Mouse (Mus musculus): ENCODE data around the gene Gm10188.

Gene Gm10188

GRCm38 (mm10) chr1:132194624-132195023 is 34.9 kb downstream of the Gm10188 start:
- no peak for DNase-seq (ENCODE audit: low spot score in 2 of 2)

- DNase-seq (ENCODE audit: low spot score in 2 of 2), result no peak
Measured at GRCm38 (mm10) chr1:132193806-132194205, 35.8 kb downstream of the Gm10188 start.

GRCm38 (mm10) chr1:132191786-132192680 is 37.5 kb downstream of the Gm10188 start:
- no peak for DNase-seq (ENCODE audit: low spot score in 2 of 2)

- no peak for DNase-seq (ENCODE audit: low spot score in 2 of 2)
Measured at GRCm38 (mm10) chr1:132191093-132191785, 38.3 kb downstream of the Gm10188 start, which contains the start of the genes Lemd1 and AC124108.1. Gene Lemd1 (plus strand): TSS chr1:132191431. Gene AC124108.1 (plus strand): TSS chr1:132191457.

- no peak for DNase-seq (ENCODE audit: low spot score in 2 of 2)
Measured at GRCm38 (mm10) chr1:132190621-132191092, 38.9 kb downstream of the Gm10188 start.

GRCm38 (mm10) chr1:132190040-132190513 is 39.5 kb downstream of the Gm10188 start:
- DNase-seq (ENCODE audit: low spot score in 2 of 2), result no peak

GRCm38 (mm10) chr1:132189231-132189630 is 40.3 kb downstream of the Gm10188 start:
- no peak for DNase-seq (ENCODE audit: low spot score in 2 of 2)

- no peak for DNase-seq (ENCODE audit: low spot score in 2 of 2)
Measured at GRCm38 (mm10) chr1:132188442-132189066, 41.0 kb downstream of the Gm10188 start.

- DNase-seq (ENCODE audit: low spot score in 2 of 2), result no peak
Measured at GRCm38 (mm10) chr1:132186303-132186702, 43.3 kb downstream of the Gm10188 start.

Measured in frontal cortex, postnatal 25 days (tissue).